Comparison of ENCODE assay signal across 8 mouse cellular contexts in genomic region chr11:83849529-83850335, GRCm38 (mm10). TPM values are rescaled to one million over a fixed set of nuclear protein-coding genes. Genes with fewer than 3 reads are reported as not detected.
DNase-seq lines count a peak whose midpoint lies in the region; ATAC-seq and TF ChIP-seq lines count a peak whose summit lies in the region.

Gene Hnf1b, plus strand, starts transcription at chr11:83850063.

- no peak for TF ChIP-seq CTCF in heart, adult 2 months (IDR thresholded peaks at IDR 0.05)
- TF ChIP-seq CTCF in E14TG2a.4 (conservative IDR thresholded peaks at IDR 0.05; ENCODE audit: low read length), result no peak

- peaks cover 28% of the 10 kb centered on the region for H3K27me3 ChIP-seq in heart, adult 2 months (ENCODE audit: control insufficient read depth, insufficient read depth, low read length)
- peaks cover 62% of the 10 kb centered on the region for H3K27me3 ChIP-seq in E14TG2a.4 (ENCODE audit: insufficient read depth, low read length)
- H3K27me3 ChIP-seq in embryonic facial prominence, embryonic 13.5 days, result peaks cover 71% of the 10 kb centered on the region
- H3K27me3 ChIP-seq in limb, embryonic 15.5 days, result peaks cover 72% of the 10 kb centered on the region
- H3K27me3 ChIP-seq in splenic B cell, adult 2 months (ENCODE audit: control insufficient read depth, insufficient read depth, low read length, poor library complexity, severe bottlenecking), result peaks cover 7% of the 10 kb centered on the region

- ATAC-seq in embryonic facial prominence, embryonic 13.5 days (ENCODE audit: insufficient number of reproducible peaks, insufficient read depth, low FRiP score, low TSS enrichment, low read depth), result no peak
- ATAC-seq in limb, embryonic 15.5 days (ENCODE audit: insufficient number of reproducible peaks, low FRiP score, low TSS enrichment, low read depth), result no peak

- no peaks in the 10 kb centered on the region for H3K79me2 ChIP-seq in heart, adult 2 months (replicated peaks; ENCODE audit: control insufficient read depth, insufficient read depth, low read length)

- no peak within 1 kb of the TSS for H3K9ac ChIP-seq in heart, adult 2 months (ENCODE audit: low read depth, low read length)
- H3K9ac ChIP-seq in embryonic facial prominence, embryonic 13.5 days, result no peak within 1 kb of the TSS
- no peak within 1 kb of the TSS for H3K9ac ChIP-seq in limb, embryonic 15.5 days

- no peak within 1 kb of the TSS; the same call in 1 of the 2 replicates for H3K4me3 ChIP-seq in heart, adult 2 months
- H3K4me3 ChIP-seq in E14TG2a.4 (replicated peaks; ENCODE audit: low read length), result peak within 1 kb of the TSS; percentile 71
- H3K4me3 ChIP-seq in embryonic facial prominence, embryonic 13.5 days, result peak within 1 kb of the TSS; percentile 19
- H3K4me3 ChIP-seq in limb, embryonic 15.5 days, result 0 out of 2 replicates have a peak within 1 kb of the TSS, but pooled peaks have one; percentile 9

- TF ChIP-seq POLR2A in heart, adult 2 months (IDR thresholded peaks at IDR 0.05; ENCODE audit: insufficient read depth, low read depth, low read length), result no peak

- H3K27ac ChIP-seq in heart, adult 2 months, result no peak within 1 kb of the TSS
- H3K27ac ChIP-seq in embryonic facial prominence, embryonic 13.5 days, result no peak within 1 kb of the TSS
- no peak within 1 kb of the TSS for H3K27ac ChIP-seq in limb, embryonic 15.5 days

- H3K4me2 ChIP-seq in embryonic facial prominence, embryonic 13.5 days, result peak within 1 kb of the TSS; percentile 32
- peak within 1 kb of the TSS; percentile 15; the same call in 1 of the 2 replicates for H3K4me2 ChIP-seq in limb, embryonic 15.5 days

- DNase-seq in heart, adult 2 months, result peak; percentile 20 to 26
- DNase-seq in heart, adult 8-10 months (ENCODE audit: low spot score), result no peak
- DNase-seq in splenic B cell, adult 2 months (ENCODE audit: low read depth, low spot score), result peak; percentile 64
- no peak for DNase-seq in right cerebral cortex, postnatal 10 days (ENCODE audit: low spot score in 2 of 2)
- DNase-seq in layer of hippocampus, adult 18-20 months (ENCODE audit: low spot score in 2 of 2), result no peak

- H3K36me3 ChIP-seq in heart, adult 2 months (ENCODE audit: control insufficient read depth, insufficient read depth, low read length), result no peaks in the 10 kb centered on the region
- H3K36me3 ChIP-seq in E14TG2a.4 (ENCODE audit: insufficient read depth, low read length), result no peaks in the 10 kb centered on the region
- no peaks in the 10 kb centered on the region for H3K36me3 ChIP-seq in embryonic facial prominence, embryonic 13.5 days
- H3K36me3 ChIP-seq in limb, embryonic 15.5 days, result no peaks in the 10 kb centered on the region
- H3K36me3 ChIP-seq in splenic B cell, adult 2 months (ENCODE audit: control insufficient read depth, insufficient read depth, low read length, poor library complexity, severe bottlenecking), result no peaks in the 10 kb centered on the region

- no peaks in the 10 kb centered on the region; the same call in 1 of the 2 replicates for H3K4me1 ChIP-seq in heart, adult 2 months (ENCODE audit: control insufficient read depth, insufficient read depth, low read length)
- peaks cover 44% of the 10 kb centered on the region for H3K4me1 ChIP-seq in E14TG2a.4 (replicated peaks; ENCODE audit: low read depth, low read length)
- peaks cover 32% of the 10 kb centered on the region for H3K4me1 ChIP-seq in embryonic facial prominence, embryonic 13.5 days
- peaks cover 41% of the 10 kb centered on the region for H3K4me1 ChIP-seq in limb, embryonic 15.5 days

- WGBS in heart, adult 2 months, result 5% methylated on average over 33 of the region's 36 CpGs
- 4% methylated on average over 33 of the region's 36 CpGs for WGBS in embryonic facial prominence, embryonic 13.5 days
- WGBS in limb, embryonic 15.5 days, result 4% methylated on average over 34 of the region's 36 CpGs

- intact Hi-C loops in heart, adult 2 months (cut with DNase I), result no loop called here

- no peak for TF ChIP-seq EP300 in heart, adult 2 months (IDR thresholded peaks at IDR 0.05; ENCODE audit: insufficient read depth, low read depth, low read length)

- H3K9me3 ChIP-seq in E14TG2a.4 (ENCODE audit: low read length), result no peaks in the 10 kb centered on the region
- H3K9me3 ChIP-seq in embryonic facial prominence, embryonic 13.5 days, result no peaks in the 10 kb centered on the region
- H3K9me3 ChIP-seq in limb, embryonic 15.5 days, result no peaks in the 10 kb centered on the region

RNA-seq across cellular contexts. Expression of gene Hnf1b, which starts in this region (rescaled TPM):
- total RNA-seq in heart, adult 2 months (2021), result not detected
- 0.33 TPM in 1 of 2 replicates, not detected in the other for polyA plus RNA-seq in heart, adult 2 months (2012; rRNA removed)
- not detected for total RNA-seq in heart, adult 8-10 months (2022)
- polyA plus RNA-seq in embryonic facial prominence, embryonic 13.5 days (2015; fragmentation: Nextera tagmentation; extraction: Ambion mirVana), result 0.12 TPM in 1 of 2 replicates, not detected in the other
- polyA plus RNA-seq in limb, embryonic 15.5 days (2015; fragmentation: Nextera tagmentation; extraction: Ambion mirVana), result 0.08 TPM in 1 of 2 replicates, not detected in the other
- under 1 TPM; 0.27 to 0.43 TPM for total RNA-seq in layer of hippocampus, adult 18-20 months (2021)

Comparison
In these comparisons a context has a peak if more than half of its experiments do, and no peak if none do; other contexts are left out.
1. Peak in DNase-seq in heart, adult 2 months; RNA of the gene not detected or under 1 TPM.